Mouse (Mus musculus) cerebellum, adult 2 months (tissue): ENCODE measurements at regions not wholly inside any gene's neighbourhood (a gene's known extent, or its start where the extent isn't known, plus 50 kb on each side); places are given as distances from the start of the nearest gene placed in this dataset.

Experiments
- DNase-seq, 2 experiments: peaks; one replicate each; pipeline ENCODE4 v3.0.0; 2021
- H3K27ac ChIP-seq: fragments of 200-500 bp; 2 replicates; pipeline ENCODE4 v1.5.1; 2012; ENCODE audit warnings: low read length, control low read depth, inconsistent platforms; ENCODE audit not compliant: insufficient read depth
- H3K27me3 ChIP-seq: fragments of 200-500 bp; 2 replicates; pipeline ENCODE4 v1.6.1; 2012; ENCODE audit warnings: inconsistent platforms, mild to moderate bottlenecking, low read length, moderate library complexity; ENCODE audit not compliant: control insufficient read depth, insufficient read depth
- H3K4me1 ChIP-seq: fragments of 200-500 bp; 2 replicates; pipeline ENCODE4 v1.6.1; 2011; ENCODE audit warnings: low read length; ENCODE audit not compliant: control insufficient read depth, insufficient read depth
- H3K4me3 ChIP-seq: fragments of 200-500 bp; replicated peaks from 2 replicates; pipeline ENCODE3; 2011; ENCODE audit warnings: mild to moderate bottlenecking, low read depth, low read length, control low read depth; ENCODE audit not compliant: insufficient read depth
- CTCF ChIP-seq: fragments of 200-500 bp; IDR thresholded peaks from 2 replicates; pipeline ENCODE4 v1.5.1; 2011; ENCODE audit warnings: low read depth, mild to moderate bottlenecking, control low read depth, low read length, moderate library complexity, borderline replicate concordance; ENCODE audit not compliant: insufficient read depth
- POLR2A ChIP-seq: fragments of 200-500 bp; IDR thresholded peaks from 2 replicates; pipeline ENCODE4 v1.6.1; 2011; ENCODE audit warnings: low read length, control low read depth, borderline replicate concordance; ENCODE audit not compliant: insufficient read depth
- WGBS: fragments of 180-500 bp; shearing (Covaris S2); methylation state at CpG from one replicate; pipeline ENCODE4 v1.1.7; 2018; 5-methylcytosine and 5-hydroxymethylcytosine counted together

DNA sequence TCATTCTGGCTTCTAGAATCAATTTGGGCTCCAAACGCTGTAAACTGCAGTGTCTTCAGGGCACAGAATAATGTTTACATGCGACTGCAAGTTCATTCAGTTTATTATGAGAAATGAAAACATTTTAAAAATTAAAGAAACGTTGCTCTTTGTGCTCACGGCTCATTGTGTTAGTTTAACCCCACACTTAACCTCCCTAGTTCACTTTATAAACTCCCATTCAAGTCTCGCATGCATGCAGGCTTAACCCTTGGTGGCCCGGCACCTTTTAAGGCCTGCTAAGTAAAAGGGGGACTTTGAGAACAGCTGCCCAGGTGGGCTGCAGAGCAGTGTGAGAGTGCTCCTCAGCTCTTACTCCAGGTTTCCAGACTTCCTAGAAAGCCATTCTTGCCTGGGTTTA is 218.3 kb upstream of the Mgmt start:
- TF ChIP-seq CTCF (no peak), POLR2A (no peak)
- Histone ChIP-seq H3K4me3 (no peak overlapping the region), H3K4me1 (no peaks in the 10 kb centered on the region), H3K27ac (no peak overlapping the region), H3K27me3 (no peaks in the 10 kb centered on the region; the same call in 1 of the 2 replicates)
- no peak for DNase-seq
- WGBS, result 57% methylated on average over 6 of the region's 6 CpGs

GRCm38 (mm10) chr7:136676987-136677545 is 217.3 kb upstream of the Mgmt start:
- TF ChIP-seq POLR2A (no peak), CTCF (no peak)
- Histone ChIP-seq H3K27ac (no peak overlapping the region), H3K27me3 (no peaks in the 10 kb centered on the region; the same call in 1 of the 2 replicates), H3K4me3 (no peak overlapping the region), H3K4me1 (no peaks in the 10 kb centered on the region)
- WGBS, result 42% methylated on average over 17 of the region's 17 CpGs
- no peak for DNase-seq

DNA sequence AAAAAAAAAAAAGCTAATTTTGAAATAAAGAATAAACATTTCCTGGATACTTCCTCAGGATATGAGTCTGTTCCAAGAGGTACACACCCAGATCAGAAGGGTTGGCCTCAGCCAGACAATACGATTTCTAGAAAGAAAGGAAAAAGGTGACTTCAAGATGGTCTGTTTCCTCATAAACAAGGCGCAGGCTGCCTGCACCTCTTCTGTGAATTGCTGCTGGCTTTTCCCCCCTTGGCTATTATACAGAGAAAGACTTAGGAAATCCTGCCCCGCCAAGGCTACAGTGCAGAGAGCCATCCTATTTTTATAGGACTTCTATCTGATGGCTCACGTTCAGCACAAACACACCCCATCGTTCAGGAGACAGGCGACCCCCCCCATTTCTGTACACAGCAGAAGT is 204.8 kb upstream of the Mgmt start:
- Histone ChIP-seq H3K4me1 (no peaks in the 10 kb centered on the region), H3K27me3 (peaks cover 2% of the 10 kb centered on the region; the same call in 1 of the 2 replicates), H3K4me3 (no peak overlapping the region), H3K27ac (no peak overlapping the region)
- WGBS, result 46% methylated on average over 6 of the region's 6 CpGs
- no peak for TF ChIP-seq POLR2A
- no peak for TF ChIP-seq CTCF
- DNase-seq, result no peak

DNA sequence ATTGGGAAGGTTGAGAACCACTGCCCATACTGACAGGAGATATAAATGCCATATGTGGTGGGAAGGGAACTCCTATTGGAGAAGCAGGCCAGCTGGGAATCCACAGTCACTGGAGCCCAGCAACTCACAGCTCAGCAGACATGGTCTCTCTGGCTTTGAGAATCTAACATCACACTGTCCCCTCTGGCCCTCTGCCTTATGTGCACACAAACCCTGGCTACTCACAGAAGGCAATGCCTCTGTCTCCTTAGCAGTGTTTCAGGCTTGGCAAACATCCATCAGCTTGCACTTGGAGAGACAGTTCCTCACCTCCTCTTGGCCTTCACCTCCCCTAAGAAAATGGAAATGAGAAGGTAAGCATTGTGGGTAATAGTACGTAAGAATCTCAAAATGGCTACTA is 188.2 kb upstream of the Mgmt start:
- Histone ChIP-seq H3K4me3 (no peak overlapping the region), H3K4me1 (no peaks in the 10 kb centered on the region), H3K27me3 (no peaks in the 10 kb centered on the region; the same call in 1 of the 2 replicates), H3K27ac (no peak overlapping the region)
- DNase-seq, result no peak
- TF ChIP-seq POLR2A (no peak), CTCF (no peak)
- 98% methylated on average over 1 of the region's 1 CpGs for WGBS

- Histone ChIP-seq H3K27ac (no peak overlapping the region), H3K27me3 (no peaks in the 10 kb centered on the region; the same call in 1 of the 2 replicates), H3K4me3 (no peak overlapping the region), H3K4me1 (no peaks in the 10 kb centered on the region)
- DNase-seq, result no peak
- 81% methylated on average over 12 of the region's 12 CpGs for WGBS
- TF ChIP-seq POLR2A (no peak), CTCF (no peak)
Observed at GRCm38 (mm10) chr7:136707200-136708003, 187.0 kb upstream of the Mgmt start.

GRCm38 (mm10) chr7:136708004-136708435 is 186.4 kb upstream of the Mgmt start:
- no peaks in the 10 kb centered on the region; the same call in 1 of the 2 replicates for H3K27me3 ChIP-seq
- no peak for DNase-seq
- WGBS, result 34% methylated on average over 5 of the region's 5 CpGs
- no peak overlapping the region for H3K27ac ChIP-seq
- TF ChIP-seq CTCF, result no peak
- no peak for TF ChIP-seq POLR2A
- no peaks in the 10 kb centered on the region for H3K4me1 ChIP-seq
- H3K4me3 ChIP-seq, result no peak overlapping the region

- TF ChIP-seq POLR2A (no peak), CTCF (no peak)
- no peak overlapping the region for H3K27ac ChIP-seq
- no peak overlapping the region for H3K4me3 ChIP-seq
- H3K27me3 ChIP-seq, result no peaks in the 10 kb centered on the region; the same call in 1 of the 2 replicates
- no peak for DNase-seq
- 68% methylated on average over 3 of the region's 3 CpGs for WGBS
- H3K4me1 ChIP-seq, result no peaks in the 10 kb centered on the region
Observed at GRCm38 (mm10) chr7:136710653-136711052, 183.8 kb upstream of the Mgmt start.

DNA sequence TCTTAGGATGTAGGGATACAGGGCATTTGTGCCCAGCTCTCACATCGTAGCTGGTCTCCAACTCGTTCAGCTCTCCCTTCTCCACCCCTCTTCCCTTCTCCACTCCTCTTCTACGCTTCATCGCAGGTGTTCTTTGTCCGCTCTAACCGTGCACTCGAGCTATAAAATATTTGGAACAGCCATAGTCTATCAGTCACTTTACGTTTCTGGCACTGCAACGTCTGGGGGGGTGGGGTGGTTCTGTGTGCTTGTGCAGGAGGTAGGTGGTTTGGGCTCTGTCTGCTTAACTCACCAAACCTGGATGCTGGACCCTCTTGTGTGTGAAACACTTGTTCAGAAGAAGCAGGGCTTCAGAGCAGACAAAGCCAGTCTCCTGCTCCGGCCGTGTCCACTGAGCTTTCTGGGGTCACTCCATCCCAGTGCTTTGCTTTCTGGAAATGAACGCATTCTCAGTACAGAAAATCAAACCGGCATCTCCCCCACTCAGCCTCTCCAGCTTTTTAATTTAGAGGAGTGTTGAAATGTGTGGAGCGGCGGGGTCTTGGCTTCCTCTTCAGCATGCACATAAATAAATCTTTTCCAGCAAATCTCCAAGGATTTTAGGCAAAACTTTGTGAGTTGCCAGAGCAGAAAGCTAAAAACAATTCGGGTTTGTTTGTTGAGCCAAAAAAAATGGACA is 181.3 kb upstream of the Mgmt start:
- Histone ChIP-seq H3K27me3 (no peaks in the 10 kb centered on the region; the same call in 1 of the 2 replicates), H3K4me1 (no peaks in the 10 kb centered on the region), H3K4me3 (no peak overlapping the region), H3K27ac (no peak overlapping the region)
- WGBS, result 49% methylated on average over 16 of the region's 16 CpGs
- TF ChIP-seq CTCF (no peak), POLR2A (no peak)
- no peak for DNase-seq
